Mouse (Mus musculus): ENCODE data around the gene Gm12258. TPM values are rescaled to one million over a fixed set of nuclear protein-coding genes. Genes with fewer than 3 reads are reported as not detected.

Gene Gm12258
- polyA plus RNA-seq, 1 experiment, result 22.5 TPM

DNA sequence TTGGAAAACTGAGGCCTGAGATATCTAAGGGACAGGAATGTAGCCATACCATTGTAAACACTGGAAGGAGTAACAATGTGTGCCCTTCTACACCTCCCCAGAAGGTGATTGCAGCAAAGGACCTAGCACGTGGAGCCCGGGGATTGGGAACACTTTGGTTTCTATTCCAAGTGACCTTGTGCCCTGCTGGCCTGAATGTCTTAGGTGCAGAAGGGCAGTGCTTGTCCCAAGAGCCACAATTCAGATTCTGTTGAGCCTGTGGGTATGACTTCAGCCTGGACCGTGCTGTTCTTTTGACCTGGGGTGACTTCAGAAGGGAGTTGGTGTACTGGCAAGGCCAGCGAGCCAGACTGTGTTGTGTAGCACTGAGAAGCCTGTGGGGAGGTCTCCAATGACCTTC is 24.0 kb downstream of the Gm12258 start:
- TF ChIP-seq POLR2A (IDR thresholded peaks at IDR 0.05; ENCODE audit: borderline replicate concordance, insufficient read depth, low read length), result no peak
- no peak for TF ChIP-seq CTCF (IDR thresholded peaks at IDR 0.05; ENCODE audit: borderline replicate concordance, insufficient read depth, low read depth, low read length)
- Histone ChIP-seq H3K27ac (ENCODE audit: insufficient read depth, low read length) (no peak overlapping the region), H3K4me3 (replicated peaks; ENCODE audit: insufficient read depth, low read depth, low read length) (no peak overlapping the region), H3K4me1 (ENCODE audit: control insufficient read depth, insufficient read depth, low read length) (peaks cover 4% of the 10 kb centered on the region; the same call in 1 of the 2 replicates), H3K27me3 (ENCODE audit: control insufficient read depth, insufficient read depth, low read length) (no peaks in the 10 kb centered on the region)
- DNase-seq, result no peak
- WGBS, result 89% methylated on average over 4 of the region's 4 CpGs

DNA sequence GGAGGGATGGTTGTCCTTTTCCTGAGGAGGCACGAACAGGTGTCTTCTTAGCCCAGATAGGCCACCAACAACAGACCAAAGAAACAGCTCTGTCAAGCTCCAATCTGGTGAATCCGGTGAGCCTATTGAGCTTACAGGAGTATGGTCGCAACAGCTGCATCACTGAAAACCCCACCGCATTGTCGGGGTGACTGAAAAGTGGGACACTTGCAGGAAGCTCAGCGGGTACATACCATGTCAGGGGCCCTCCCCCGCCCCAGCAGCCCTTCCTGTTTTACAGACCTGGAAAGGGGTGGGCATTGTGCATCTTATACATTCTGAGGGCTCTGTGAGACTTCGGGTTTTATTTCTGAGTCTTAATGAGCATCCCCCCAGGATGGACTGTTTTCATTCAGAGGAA is 36.8 kb downstream of the Gm12258 start:
- TF ChIP-seq POLR2A (IDR thresholded peaks at IDR 0.05; ENCODE audit: borderline replicate concordance, insufficient read depth, low read length), result no peak
- no peak for TF ChIP-seq CTCF (IDR thresholded peaks at IDR 0.05; ENCODE audit: borderline replicate concordance, insufficient read depth, low read depth, low read length)
- no peaks in the 10 kb centered on the region for H3K27me3 ChIP-seq (ENCODE audit: control insufficient read depth, insufficient read depth, low read length)
- H3K27ac ChIP-seq (ENCODE audit: insufficient read depth, low read length), result no peak overlapping the region
- no peak for DNase-seq
- no peak overlapping the region for H3K4me3 ChIP-seq (replicated peaks; ENCODE audit: insufficient read depth, low read depth, low read length)
- WGBS, result 85% methylated on average over 8 of the region's 8 CpGs
- H3K4me1 ChIP-seq (ENCODE audit: control insufficient read depth, insufficient read depth, low read length), result no peaks in the 10 kb centered on the region

- no peaks in the 10 kb centered on the region for H3K27me3 ChIP-seq (ENCODE audit: control insufficient read depth, insufficient read depth, low read length)
- no peak overlapping the region for H3K4me3 ChIP-seq (replicated peaks; ENCODE audit: insufficient read depth, low read depth, low read length)
- DNase-seq, result no peak
- no peaks in the 10 kb centered on the region for H3K4me1 ChIP-seq (ENCODE audit: control insufficient read depth, insufficient read depth, low read length)
- no peak overlapping the region for H3K27ac ChIP-seq (ENCODE audit: insufficient read depth, low read length)
- WGBS, result 89% methylated on average over 10 of the region's 10 CpGs
- TF ChIP-seq POLR2A (IDR thresholded peaks at IDR 0.05; ENCODE audit: borderline replicate concordance, insufficient read depth, low read length) (no peak), CTCF (IDR thresholded peaks at IDR 0.05; ENCODE audit: borderline replicate concordance, insufficient read depth, low read depth, low read length) (no peak)
These were observed 43.6 kb downstream of the Gm12258 start for GRCm38 (mm10) chr11:58890511-58890910.

DNA sequence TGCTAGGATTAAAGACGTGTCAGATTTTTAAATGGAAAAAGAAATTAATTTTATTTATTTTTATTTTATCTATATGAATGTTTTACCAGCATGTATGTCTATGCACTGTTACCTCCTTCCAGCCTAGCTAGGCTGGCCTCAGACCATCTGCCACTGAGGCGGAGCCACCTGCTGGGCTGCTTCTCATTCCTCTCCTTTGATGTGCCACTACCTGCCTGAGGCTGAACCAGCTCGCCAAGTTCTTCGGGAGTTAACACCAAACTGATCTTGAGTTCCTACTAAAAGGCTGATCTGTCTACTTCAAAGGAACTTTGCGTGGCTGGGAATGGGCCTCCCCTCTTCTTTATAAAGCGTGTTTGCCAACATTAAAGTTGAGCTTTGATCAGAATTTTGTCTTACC is 47.5 kb downstream of the Gm12258 start:
- Histone ChIP-seq H3K4me1 (ENCODE audit: control insufficient read depth, insufficient read depth, low read length) (peaks cover 5% of the 10 kb centered on the region; the same call in 1 of the 2 replicates), H3K27ac (ENCODE audit: insufficient read depth, low read length) (no peak overlapping the region), H3K4me3 (replicated peaks; ENCODE audit: insufficient read depth, low read depth, low read length) (no peak overlapping the region), H3K27me3 (ENCODE audit: control insufficient read depth, insufficient read depth, low read length) (no peaks in the 10 kb centered on the region)
- TF ChIP-seq POLR2A (IDR thresholded peaks at IDR 0.05; ENCODE audit: borderline replicate concordance, insufficient read depth, low read length), result no peak
- no peak for TF ChIP-seq CTCF (IDR thresholded peaks at IDR 0.05; ENCODE audit: borderline replicate concordance, insufficient read depth, low read depth, low read length)
- WGBS, result 62% methylated on average over 6 of the region's 6 CpGs
- peak in 1 of 2 experiments; percentile 36 for DNase-seq

GRCm38 (mm10) chr11:58897485-58897884 is 50.5 kb downstream of the Gm12258 start:
- DNase-seq, result peak in 1 of 2 experiments; percentile 29
- no peak overlapping the region for H3K27ac ChIP-seq (ENCODE audit: insufficient read depth, low read length)
- peaks cover 5% of the 10 kb centered on the region; the same call in 1 of the 2 replicates for H3K4me1 ChIP-seq (ENCODE audit: control insufficient read depth, insufficient read depth, low read length)
- H3K4me3 ChIP-seq (replicated peaks; ENCODE audit: insufficient read depth, low read depth, low read length), result no peak overlapping the region
- no peaks in the 10 kb centered on the region for H3K27me3 ChIP-seq (ENCODE audit: control insufficient read depth, insufficient read depth, low read length)
- no peak for TF ChIP-seq CTCF (IDR thresholded peaks at IDR 0.05; ENCODE audit: borderline replicate concordance, insufficient read depth, low read depth, low read length)
- no peak for TF ChIP-seq POLR2A (IDR thresholded peaks at IDR 0.05; ENCODE audit: borderline replicate concordance, insufficient read depth, low read length)
- WGBS, result 46% methylated on average over 6 of the region's 6 CpGs

DNA sequence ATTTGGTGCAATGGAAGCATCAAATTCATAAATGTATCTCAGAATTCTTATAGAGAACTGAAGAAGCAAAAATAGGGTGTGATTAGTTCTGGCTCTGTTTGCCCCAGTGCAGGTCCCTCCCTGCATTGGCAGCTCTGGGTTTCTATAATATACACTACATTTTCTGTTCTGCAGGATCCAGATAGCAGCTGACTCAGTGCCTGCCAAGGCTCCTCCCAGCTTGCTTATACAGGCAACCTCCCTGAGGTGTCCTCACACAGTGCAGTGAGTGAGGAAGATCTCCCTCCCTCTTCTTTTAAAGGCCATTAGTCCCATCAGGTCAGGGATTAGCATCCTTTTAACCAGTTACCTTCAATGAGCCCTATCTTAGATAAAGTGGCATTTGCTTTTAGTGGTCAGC is 54.1 kb downstream of the Gm12258 start:
- Histone ChIP-seq H3K27me3 (ENCODE audit: control insufficient read depth, insufficient read depth, low read length) (no peaks in the 10 kb centered on the region), H3K4me3 (replicated peaks; ENCODE audit: insufficient read depth, low read depth, low read length) (no peak overlapping the region), H3K4me1 (ENCODE audit: control insufficient read depth, insufficient read depth, low read length) (peaks cover 10% of the 10 kb centered on the region; the same call in 1 of the 2 replicates), H3K27ac (ENCODE audit: insufficient read depth, low read length) (no peak overlapping the region)
- TF ChIP-seq POLR2A (IDR thresholded peaks at IDR 0.05; ENCODE audit: borderline replicate concordance, insufficient read depth, low read length) (no peak), CTCF (IDR thresholded peaks at IDR 0.05; ENCODE audit: borderline replicate concordance, insufficient read depth, low read depth, low read length) (no peak)
- no peak for DNase-seq

DNA sequence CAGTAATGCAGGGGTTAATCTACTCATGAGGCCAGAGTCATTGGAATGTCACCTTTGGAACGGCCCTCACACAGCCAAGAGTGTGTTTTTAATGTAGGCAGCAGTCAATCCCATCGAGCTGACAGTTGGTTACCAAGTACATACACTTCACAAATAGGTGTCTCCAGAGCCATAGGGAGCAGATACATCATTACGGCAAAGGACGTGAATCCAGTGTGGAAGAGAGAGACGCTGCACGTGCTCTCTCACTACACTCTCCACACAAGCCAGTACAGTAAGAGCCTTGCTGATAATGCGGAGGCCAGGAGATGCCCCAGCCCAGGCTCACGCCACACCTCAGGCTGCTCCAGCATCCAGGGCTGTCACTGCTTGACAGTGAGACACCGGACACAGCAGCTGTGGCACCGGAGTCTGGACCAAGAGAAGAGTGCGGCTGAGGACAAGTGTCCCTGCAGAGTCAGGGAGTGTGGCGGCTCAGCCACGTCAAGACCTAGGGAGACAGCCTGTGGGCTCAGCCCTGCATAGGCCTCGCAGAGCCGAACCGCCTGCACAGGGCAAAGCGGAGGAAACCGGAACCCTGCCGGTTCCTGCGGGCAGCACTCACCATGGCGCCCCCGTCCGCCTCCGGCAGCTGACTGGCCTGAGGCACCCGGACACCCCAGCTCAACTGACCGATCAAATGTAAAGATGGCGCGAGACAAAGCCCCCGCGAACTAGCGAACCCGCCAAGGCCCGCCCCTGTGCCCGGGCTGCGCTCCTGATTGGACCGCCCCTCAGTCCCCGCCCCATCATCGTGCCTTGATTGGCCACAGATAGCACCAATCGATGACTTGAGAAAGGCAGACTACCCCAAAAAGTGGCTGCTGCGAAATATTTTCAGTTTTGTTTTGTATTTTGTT is 56.8 kb downstream of the Gm12258 start, which contains the start of gene Zfp39:
Zfp39 (minus strand) TSS at position 715 of the 899 bp plus-strand sequence.
- peak within 1 kb of the TSS; percentile 92 for H3K4me3 ChIP-seq (replicated peaks; ENCODE audit: insufficient read depth, low read depth, low read length)
- H3K27ac ChIP-seq (ENCODE audit: insufficient read depth, low read length), result peak within 1 kb of the TSS; percentile 72
- H3K4me1 ChIP-seq (ENCODE audit: control insufficient read depth, insufficient read depth, low read length), result peaks cover 5% of the 10 kb centered on the region; the same call in 1 of the 2 replicates
- DNase-seq, result peak; percentile 95 to 98
- H3K27me3 ChIP-seq (ENCODE audit: control insufficient read depth, insufficient read depth, low read length), result no peaks in the 10 kb centered on the region
- under 1% methylated on average over 40 of the region's 40 CpGs for WGBS
- TF ChIP-seq POLR2A (IDR thresholded peaks at IDR 0.05; ENCODE audit: borderline replicate concordance, insufficient read depth, low read length), result peak; percentile 75
- no peak for TF ChIP-seq CTCF (IDR thresholded peaks at IDR 0.05; ENCODE audit: borderline replicate concordance, insufficient read depth, low read depth, low read length)

- no peaks in the 10 kb centered on the region for H3K27me3 ChIP-seq (ENCODE audit: control insufficient read depth, insufficient read depth, low read length)
- no peak overlapping the region for H3K27ac ChIP-seq (ENCODE audit: insufficient read depth, low read length)
- H3K4me3 ChIP-seq (replicated peaks; ENCODE audit: insufficient read depth, low read depth, low read length), result peak overlapping the region; percentile 92
- TF ChIP-seq CTCF (IDR thresholded peaks at IDR 0.05; ENCODE audit: borderline replicate concordance, insufficient read depth, low read depth, low read length) (no peak), POLR2A (IDR thresholded peaks at IDR 0.05; ENCODE audit: borderline replicate concordance, insufficient read depth, low read length) (no peak)
- WGBS, result 1% methylated on average over 8 of the region's 8 CpGs
- H3K4me1 ChIP-seq (ENCODE audit: control insufficient read depth, insufficient read depth, low read length), result peaks cover 5% of the 10 kb centered on the region; the same call in 1 of the 2 replicates
- no peak for DNase-seq
These were observed 57.4 kb downstream of the Gm12258 start for GRCm38 (mm10) chr11:58904410-58904718.
